Mouse (Mus musculus): Measurements from ENCODE around the gene Gm525. TPM values are rescaled to one million over a fixed set of nuclear protein-coding genes. Genes with fewer than 3 reads are reported as not detected.
"Not testable (repeated sequence)": the region's sequence is repeated elsewhere in the genome, so short reads cannot be mapped to it uniquely, and the experiment has no call there.

Gm525 gene
- polyA plus RNA-seq, 3 experiments from 2014 or later: not detected

DNA sequence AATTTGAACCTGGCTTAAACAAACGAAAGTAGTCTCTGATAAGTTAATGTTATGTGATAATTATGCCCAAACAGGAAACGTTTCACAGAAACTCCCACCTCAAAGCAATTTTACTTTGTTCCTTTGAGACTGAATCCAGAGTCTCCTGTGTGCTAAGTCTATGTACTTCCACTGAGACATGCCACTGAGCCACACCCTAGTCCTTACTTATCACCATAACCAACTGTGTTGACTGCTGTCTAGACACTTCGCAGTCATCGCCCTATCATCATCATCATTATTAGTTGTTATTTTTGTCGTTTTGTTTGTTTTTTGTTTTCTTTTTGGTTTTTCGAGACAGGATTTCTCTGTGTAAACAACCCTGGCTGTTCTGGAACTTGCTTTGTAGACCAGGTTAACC lies 9.3 kb upstream of the Gm525 start:
- ATAC-seq: no peak

GRCm38 (mm10) chr11:89065297-89065696 lies 8.3 kb upstream of the Gm525 start:
- ATAC-seq: no peak

GRCm38 (mm10) chr11:89066126-89066525 lies 7.5 kb upstream of the Gm525 start:
- no peak for ATAC-seq

GRCm38 (mm10) chr11:89066750-89067149 lies 6.9 kb upstream of the Gm525 start, which contains the start of gene Dgke:
Gene Dgke (minus strand): TSS chr11:89066850.
- no peak for ATAC-seq

DNA sequence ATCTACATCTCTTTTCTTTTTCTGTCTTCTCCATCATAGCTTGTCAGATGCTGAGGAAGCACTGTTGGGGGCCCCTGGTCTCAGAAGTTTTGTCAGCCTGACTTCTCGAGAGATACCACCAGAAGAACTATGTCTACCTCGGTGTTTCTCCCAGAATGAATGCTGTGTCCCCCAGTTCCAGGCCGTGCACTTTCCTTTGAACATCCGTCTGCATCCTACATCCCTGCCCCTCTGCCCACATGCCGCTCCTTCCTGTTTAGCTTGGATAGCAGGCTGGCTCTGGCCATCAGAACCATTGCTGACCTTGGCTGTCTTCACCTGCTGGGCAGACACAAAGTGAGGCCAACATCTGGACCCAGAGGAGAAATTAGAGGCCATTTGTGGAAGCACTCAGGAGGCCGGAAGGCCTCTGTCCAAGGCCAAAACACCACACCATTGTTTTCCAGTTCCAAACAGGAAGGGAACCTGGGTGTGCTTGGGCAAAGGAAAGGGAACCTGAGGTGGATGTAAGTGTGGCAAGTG lies 6.3 kb upstream of the Gm525 start:
- no peak for ATAC-seq

DNA sequence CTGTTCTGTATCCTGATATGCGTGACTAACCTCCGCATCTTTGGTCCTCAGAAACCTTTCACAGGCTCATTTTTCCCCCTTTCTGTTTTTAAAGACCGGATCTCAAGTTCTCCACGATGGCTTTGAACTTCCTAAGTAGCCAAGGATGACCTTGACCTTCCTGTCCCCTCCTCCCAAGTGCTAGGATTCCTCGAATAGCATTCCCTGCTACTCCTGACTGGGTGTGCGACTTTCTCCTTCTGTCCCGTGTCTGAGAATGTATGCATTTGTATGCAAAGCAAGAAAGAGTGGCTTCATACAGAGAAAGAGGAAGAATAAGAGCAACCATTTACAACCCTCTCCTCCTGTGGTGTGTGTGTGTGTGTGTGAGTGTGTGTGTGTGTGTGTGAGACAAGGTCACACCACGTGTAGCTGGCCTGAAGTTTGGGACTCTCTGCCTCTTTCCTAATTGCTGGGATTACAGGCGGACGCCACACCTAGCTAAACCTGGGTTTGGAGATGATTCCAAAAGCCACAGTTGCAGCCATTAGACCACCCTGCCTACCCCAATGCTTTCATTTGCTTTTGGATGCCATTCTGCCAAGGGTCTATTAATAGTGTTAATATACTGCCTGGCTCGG lies 5.7 kb upstream of the Gm525 start:
- no peak for ATAC-seq

GRCm38 (mm10) chr11:89068649-89069048 lies 5.0 kb upstream of the Gm525 start:
- ATAC-seq: no peak

- ATAC-seq: no peak
These were observed 4.3 kb upstream of the Gm525 start for GRCm38 (mm10) chr11:89069303-89069702.

DNA sequence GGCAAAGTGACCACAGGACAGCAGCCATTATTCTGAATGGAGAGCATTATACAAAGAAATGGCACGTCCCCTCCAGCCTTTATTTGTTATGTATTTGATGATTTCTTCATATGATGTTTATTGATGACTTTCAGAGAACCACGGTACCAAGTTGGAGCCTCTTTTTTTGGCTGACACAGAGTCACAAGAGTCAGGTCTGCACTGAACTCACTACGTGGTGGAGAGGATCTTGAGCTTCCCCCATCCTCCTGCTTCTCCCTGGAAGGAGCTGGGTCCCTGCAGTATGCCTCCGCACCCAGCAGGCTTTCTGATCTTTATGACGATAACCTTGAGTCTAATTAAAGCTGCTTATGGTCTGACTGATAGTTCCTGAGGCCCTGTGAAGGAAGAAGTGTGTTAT lies 2.1 kb upstream of the Gm525 start:
- ATAC-seq: no peak

GRCm38 (mm10) chr11:89074783-89075413 lies 1.3 kb downstream of the Gm525 start:
- no peak for ATAC-seq

DNA sequence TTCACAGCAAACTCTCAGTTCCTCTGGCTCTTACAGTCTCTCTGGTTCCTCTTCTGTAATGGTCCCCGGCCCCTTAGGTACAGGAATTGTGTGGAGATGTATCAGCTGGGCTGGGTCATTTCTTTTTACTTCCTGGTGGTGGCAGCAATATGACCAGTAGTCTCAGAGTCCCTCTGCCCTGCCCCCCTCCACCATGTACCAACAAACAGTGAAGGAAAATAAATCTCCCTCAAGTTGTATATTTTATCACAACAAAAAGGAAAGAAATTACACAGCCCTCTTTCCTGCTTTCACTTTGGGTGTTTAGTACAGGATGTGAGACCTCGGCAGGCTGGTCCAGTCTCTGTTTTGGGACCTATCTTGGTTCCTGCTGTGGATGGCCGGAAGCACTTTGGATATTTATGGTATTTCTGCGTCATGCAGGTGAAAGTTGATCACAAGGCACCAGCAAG lies 2.8 kb downstream of the Gm525 start:
- no peak for ATAC-seq

GRCm38 (mm10) chr11:89077601-89078000 lies 4.0 kb downstream of the Gm525 start:
- no peak for ATAC-seq

GRCm38 (mm10) chr11:89078305-89078704 lies 4.7 kb downstream of the Gm525 start:
- no peak for ATAC-seq

DNA sequence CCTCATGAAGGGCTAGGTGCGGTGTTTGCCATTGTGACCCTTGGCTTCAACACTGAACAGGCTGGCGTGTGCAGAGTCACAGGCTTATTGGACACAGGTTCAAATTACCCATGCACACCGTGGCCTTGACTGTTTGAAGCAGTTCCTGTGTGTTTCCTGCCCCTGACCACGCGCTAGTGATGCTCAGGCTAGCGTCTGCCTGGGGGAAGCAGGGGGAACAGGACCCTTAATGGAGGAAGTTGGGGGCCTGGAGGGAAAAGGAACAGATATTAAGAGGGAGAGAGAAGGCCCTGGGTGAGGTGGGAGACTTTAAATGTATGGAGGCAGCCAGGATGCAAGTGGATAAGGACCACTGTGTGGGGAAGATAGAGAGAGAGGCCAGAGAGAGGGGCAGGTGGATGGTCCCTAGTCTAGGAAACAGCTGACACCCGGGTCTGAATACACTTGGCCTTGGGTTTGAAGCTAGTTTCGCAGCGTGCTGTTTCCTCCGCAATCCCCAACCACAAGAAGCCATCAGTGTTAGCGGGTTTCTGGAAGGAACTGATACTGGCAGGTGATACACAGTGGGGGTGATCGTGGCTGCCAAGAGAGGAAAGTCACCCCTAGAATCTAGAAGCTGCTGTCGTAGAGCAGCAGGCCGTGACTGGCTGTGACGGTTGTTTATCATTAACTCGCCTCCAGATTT lies 5.5 kb downstream of the Gm525 start:
- ATAC-seq: no peak

DNA sequence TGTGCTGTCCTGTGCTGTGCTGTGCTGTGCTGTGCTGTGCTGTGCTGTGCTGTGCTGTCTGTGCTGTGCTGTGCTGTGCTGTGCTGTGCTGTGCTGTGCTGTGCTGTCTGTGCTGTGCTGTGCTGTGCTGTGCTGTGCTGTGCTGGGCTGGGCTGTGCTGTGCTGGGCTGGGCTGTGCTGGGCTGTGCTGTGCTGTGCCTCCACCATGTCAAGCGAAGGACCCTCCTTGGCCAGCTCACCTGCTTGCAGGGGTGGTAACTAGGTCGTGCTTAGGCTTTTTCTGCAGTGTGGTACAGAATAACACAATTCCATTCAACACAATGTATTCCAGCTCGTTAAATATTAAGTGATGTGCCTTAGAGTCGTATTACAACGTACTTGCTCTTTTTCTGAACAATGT lies 8.3 kb downstream of the Gm525 start:
- ATAC-seq: not testable (repeated sequence)

DNA sequence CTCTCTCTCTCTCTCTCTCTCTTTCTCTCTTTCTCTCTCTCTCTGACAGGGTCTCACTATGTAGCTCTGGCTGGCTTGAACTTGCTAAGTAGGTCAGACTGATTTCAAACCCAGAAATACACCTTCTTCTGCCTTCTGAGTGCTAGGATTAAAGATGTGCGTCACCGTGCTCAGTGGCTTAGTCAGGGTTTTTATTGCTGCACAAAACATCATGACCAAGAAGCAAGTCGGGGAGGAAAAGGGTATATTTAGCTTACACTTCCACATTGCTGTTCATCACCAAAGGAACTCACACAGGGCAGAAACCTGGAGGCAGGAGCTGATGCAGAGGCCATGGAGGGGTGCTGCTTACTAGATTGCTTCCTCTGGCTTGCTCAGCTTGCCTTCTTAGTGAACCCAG lies 9.1 kb downstream of the Gm525 start:
- ATAC-seq: not testable (repeated sequence)

GRCm38 (mm10) chr11:89084601-89085000 lies 11.0 kb downstream of the Gm525 start:
- ATAC-seq: no peak

DNA sequence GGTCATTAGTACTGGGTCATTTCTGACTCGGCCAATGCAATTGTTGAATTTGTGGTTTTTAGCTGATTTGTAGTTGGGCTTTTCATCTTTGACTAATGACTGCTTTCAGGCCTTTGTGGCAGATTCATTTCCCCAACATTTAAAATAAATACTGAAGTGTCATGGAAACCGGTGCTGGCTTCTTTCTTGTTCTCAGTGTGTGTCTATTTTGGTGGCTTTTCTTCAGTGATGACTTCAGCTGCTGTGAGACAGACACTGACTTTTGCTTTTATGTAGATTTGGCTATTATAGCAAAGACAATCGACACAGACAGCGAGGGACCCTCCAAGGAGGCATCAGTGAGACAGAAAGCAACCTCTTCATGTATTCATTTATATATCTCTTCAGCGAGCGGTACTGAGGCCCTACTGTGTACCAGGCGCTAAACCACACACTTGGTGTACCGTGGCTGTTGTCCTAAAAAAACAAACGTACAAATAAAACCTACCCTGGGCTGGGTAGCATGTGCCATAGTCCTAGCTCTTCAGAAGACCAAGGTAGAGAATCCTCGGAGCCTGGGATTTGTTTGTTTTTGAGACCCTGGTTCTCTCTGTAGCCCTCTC lies 12.7 kb downstream of the Gm525 start:
- ATAC-seq: no peak

DNA sequence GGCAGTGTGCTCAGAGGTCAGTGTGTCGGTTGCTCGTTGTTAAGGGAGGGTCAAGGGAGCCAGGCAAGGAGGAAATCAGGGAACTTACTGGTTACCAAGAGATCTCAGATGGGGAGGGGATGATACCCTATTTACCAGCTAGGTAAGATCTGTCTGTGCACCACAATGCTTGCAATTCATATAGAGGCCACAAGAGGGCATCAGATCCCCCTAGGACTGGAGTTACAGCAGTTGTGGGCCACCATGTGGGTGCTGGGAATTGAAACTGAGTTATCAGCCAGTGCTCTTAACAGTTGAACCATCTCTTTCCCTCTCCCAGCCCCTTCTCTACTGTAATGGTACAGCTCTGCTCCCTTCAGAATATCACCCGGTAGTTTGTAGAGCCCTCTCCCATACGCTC lies 15.1 kb downstream of the Gm525 start:
- ATAC-seq: no peak

DNA sequence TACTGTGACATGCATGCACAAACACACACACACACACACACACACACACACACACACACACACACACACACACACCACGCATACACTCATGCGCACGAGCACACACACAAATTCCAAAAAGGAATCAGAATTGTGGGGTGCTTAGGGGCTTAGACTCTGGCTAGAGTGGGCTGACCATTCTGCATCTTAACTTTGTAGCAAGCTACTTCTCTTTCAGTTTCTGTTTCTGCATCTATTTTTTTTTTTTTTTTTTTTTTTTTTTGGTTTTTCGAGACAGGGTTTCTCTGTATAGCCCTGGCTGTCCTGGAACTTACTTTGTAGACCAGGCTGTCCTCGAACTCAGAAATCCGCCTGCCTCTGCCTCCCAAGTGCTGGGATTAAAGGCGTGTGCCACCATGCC lies 16.7 kb downstream of the Gm525 start:
- ATAC-seq: not testable (repeated sequence)

- peak; percentile 38 for ATAC-seq
These were observed 19.1 kb downstream of the Gm525 start for GRCm38 (mm10) chr11:89092714-89093113.

DNA sequence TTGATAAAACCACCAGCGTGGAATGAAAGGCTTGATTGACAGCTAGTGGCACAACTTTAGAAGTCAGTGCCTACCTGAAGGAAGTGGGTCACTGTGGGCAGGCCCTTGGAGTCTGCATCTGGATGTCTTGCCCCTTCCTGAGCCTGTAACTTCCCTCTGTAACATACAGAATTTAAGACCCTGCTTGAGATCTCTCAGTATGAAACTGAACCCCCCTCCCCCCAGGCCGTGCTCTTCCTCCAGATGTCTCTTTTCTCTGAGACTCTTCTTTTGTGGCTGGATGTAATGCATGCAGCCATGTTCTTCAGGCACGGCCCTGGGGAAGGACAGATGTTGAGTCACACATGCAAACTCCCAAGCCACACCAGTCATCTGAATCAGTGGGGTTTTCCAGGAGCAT lies 21.7 kb downstream of the Gm525 start:
- ATAC-seq: no peak

DNA sequence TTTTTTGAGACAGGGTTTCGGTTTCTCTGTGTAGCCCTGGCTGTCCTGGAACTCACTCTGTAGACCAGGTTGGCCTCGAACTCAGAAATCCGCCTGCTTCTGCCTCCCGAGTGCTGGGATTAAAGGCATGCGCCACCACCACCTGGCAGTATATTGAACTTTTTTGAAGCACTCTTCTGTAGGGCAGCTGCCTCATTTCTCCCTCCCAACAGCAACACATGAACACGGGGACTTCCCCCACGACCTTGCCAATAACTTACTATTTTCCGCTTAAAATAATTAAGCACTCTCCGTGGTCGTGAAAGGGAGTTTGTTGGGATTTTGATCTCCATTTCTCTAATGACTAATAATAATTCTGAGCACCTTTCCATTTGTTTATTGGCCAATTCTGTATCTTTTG lies 23.7 kb downstream of the Gm525 start:
- not testable (repeated sequence) for ATAC-seq

Data from inflammation-experienced regulatory T-cells, adult 6 months (primary cell).